Mouse (Mus musculus) E14TG2a.4 (cell line): ENCODE data around the gene Casq2.
A peak's percentile ranks its signal among the peaks of the same experiment; 100 is the strongest.

ENCODE experiments used
- H3K27me3 ChIP-seq: 2 replicates; pipeline ENCODE4 v1.6.1; 2014; ENCODE audit warnings: low read length, control low read depth; ENCODE audit not compliant: insufficient read depth
- H3K36me3 ChIP-seq: 2 replicates; pipeline ENCODE4 v1.6.1; 2014; ENCODE audit warnings: low read length, control low read depth; ENCODE audit not compliant: insufficient read depth
- H3K4me1 ChIP-seq: replicated peaks from 2 replicates; pipeline ENCODE4 v1.6.1; 2014; ENCODE audit warnings: low read depth, low read length, control low read depth
- H3K4me3 ChIP-seq: replicated peaks from 2 replicates; pipeline ENCODE4 v1.5.1; 2014; ENCODE audit warnings: mild to moderate bottlenecking, low read length
- H3K9me3 ChIP-seq: 2 replicates; pipeline ENCODE4 v1.6.1; 2014; ENCODE audit warnings: low read length, control low read depth
- CTCF ChIP-seq: conservative IDR thresholded peaks from 2 replicates; pipeline ENCODE4 v1.5.1; 2014; ENCODE audit warnings: low read length
- NANOG ChIP-seq: IDR thresholded peaks from 2 replicates; pipeline ENCODE4 v1.6.1; 2014; ENCODE audit warnings: borderline replicate concordance, low read length, mixed read lengths
- POU5F1 ChIP-seq: IDR thresholded peaks from 2 replicates; pipeline ENCODE4 v1.6.1; 2014; ENCODE audit warnings: low read length, borderline replicate concordance

The Casq2 gene

GRCm38 (mm10) chr3:102167555-102168210 is 81.5 kb downstream of the Casq2 start:
- H3K9me3 ChIP-seq: no peaks in the 10 kb centered on the region
- peak overlapping the region; percentile 81 for H3K4me3 ChIP-seq
- peak; percentile 75 for TF ChIP-seq NANOG
- no peak for TF ChIP-seq POU5F1
- TF ChIP-seq CTCF: no peak
- H3K27me3 ChIP-seq: no peaks in the 10 kb centered on the region
- peaks cover 29% of the 10 kb centered on the region for H3K36me3 ChIP-seq
- peaks cover 75% of the 10 kb centered on the region for H3K4me1 ChIP-seq

GRCm38 (mm10) chr3:102169197-102169905 is 83.1 kb downstream of the Casq2 start:
- TF ChIP-seq NANOG (no peak), CTCF (no peak), POU5F1 (no peak)
- Histone ChIP-seq H3K9me3 (no peaks in the 10 kb centered on the region), H3K4me1 (peaks cover 75% of the 10 kb centered on the region), H3K36me3 (peaks cover 26% of the 10 kb centered on the region), H3K4me3 (peak overlapping the region; percentile 81), H3K27me3 (no peaks in the 10 kb centered on the region)

- Histone ChIP-seq H3K27me3 (no peaks in the 10 kb centered on the region), H3K36me3 (peaks cover 32% of the 10 kb centered on the region), H3K4me3 (no peak overlapping the region), H3K4me1 (peaks cover 73% of the 10 kb centered on the region), H3K9me3 (no peaks in the 10 kb centered on the region)
- TF ChIP-seq POU5F1: no peak
- TF ChIP-seq NANOG: no peak
- TF ChIP-seq CTCF: no peak
Measured at GRCm38 (mm10) chr3:102174118-102174865, 88.1 kb downstream of the Casq2 start.

DNA sequence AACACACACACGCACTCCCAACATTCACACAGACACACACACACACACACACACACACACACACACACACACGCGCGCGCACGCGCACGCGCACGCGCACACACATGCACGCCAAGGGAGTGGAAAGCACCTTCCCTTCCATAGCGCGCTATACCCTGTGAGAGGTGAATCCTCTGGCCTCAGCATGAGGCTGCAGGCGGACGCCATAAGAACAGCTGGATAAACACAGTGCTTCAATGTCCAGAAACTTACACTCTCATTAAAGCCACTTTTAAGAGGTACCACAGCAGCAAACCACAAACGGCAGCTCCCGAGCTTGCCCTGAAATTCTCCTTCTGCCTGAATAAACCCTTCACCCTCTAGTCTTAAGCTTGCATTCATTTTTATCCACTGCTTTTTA is 89.5 kb downstream of the Casq2 start:
- H3K9me3 ChIP-seq: no peaks in the 10 kb centered on the region
- H3K36me3 ChIP-seq: peaks cover 35% of the 10 kb centered on the region
- H3K27me3 ChIP-seq: no peaks in the 10 kb centered on the region
- no peak for TF ChIP-seq CTCF
- TF ChIP-seq POU5F1: no peak
- TF ChIP-seq NANOG: no peak
- H3K4me3 ChIP-seq: no peak overlapping the region; the same call in 1 of the 2 replicates
- H3K4me1 ChIP-seq: peaks cover 69% of the 10 kb centered on the region

DNA sequence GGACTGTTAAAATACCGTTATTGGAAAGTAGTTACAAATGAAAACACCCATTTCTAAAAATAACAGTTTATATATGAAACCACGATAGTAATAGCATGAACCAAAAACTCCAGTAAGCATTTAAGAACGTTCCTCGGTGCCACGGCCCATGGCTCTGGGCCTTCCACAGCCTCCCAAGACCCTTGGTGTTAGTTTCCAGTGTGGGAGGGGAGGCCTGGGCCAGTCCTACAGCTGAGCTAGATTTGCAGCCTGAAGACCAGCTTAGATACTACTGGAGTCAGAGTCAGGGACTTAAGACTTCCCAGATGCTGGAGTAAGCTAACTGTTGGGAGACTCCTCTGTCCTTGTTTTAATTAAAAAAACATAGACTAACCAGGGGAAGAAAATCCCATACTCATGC is 89.9 kb downstream of the Casq2 start:
- H3K9me3 ChIP-seq: no peaks in the 10 kb centered on the region
- TF ChIP-seq NANOG (no peak), CTCF (no peak), POU5F1 (no peak)
- H3K36me3 ChIP-seq: peaks cover 38% of the 10 kb centered on the region
- no peaks in the 10 kb centered on the region for H3K27me3 ChIP-seq
- H3K4me1 ChIP-seq: peaks cover 67% of the 10 kb centered on the region
- no peak overlapping the region; the same call in 1 of the 2 replicates for H3K4me3 ChIP-seq

- no peak for TF ChIP-seq POU5F1
- no peak for TF ChIP-seq CTCF
- no peak for TF ChIP-seq NANOG
Measured at GRCm38 (mm10) chr3:102177837-102178615, 91.8 kb downstream of the Casq2 start.

DNA sequence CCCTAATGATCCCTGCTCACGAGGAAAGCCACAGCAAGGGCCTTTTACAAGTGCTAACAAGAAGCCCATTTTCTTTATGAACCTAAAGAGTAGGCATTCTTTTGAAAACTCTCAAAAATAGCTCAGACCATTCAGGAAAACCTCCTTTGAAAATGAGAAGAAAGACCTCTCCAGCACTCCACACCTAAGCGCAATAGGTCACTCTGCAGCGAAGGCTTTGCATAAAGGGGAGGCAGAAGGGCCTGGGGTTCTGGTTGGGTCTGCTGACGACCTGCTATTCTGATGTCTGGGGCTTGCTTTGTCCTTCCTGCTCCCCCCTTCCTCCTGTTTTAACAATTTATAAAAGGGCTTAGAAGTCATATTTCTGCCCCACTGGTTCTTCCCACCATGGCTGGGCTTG is 93.7 kb downstream of the Casq2 start:
- Histone ChIP-seq H3K9me3 (no peaks in the 10 kb centered on the region), H3K4me3 (no peak overlapping the region), H3K4me1 (peaks cover 52% of the 10 kb centered on the region)

More at GRCm38 (mm10) chr3:102177837-102178615, 91.8 kb downstream of the Casq2 start:
- no peaks in the 10 kb centered on the region for H3K27me3 ChIP-seq
- H3K36me3 ChIP-seq: peaks cover 44% of the 10 kb centered on the region
- no peaks in the 10 kb centered on the region for H3K9me3 ChIP-seq
- no peak overlapping the region for H3K4me3 ChIP-seq
- H3K4me1 ChIP-seq: peaks cover 53% of the 10 kb centered on the region

More for the DNA sequence above, 93.7 kb downstream of the Casq2 start:
- peaks cover 46% of the 10 kb centered on the region for H3K36me3 ChIP-seq
- no peaks in the 10 kb centered on the region for H3K27me3 ChIP-seq
- TF ChIP-seq CTCF (no peak), POU5F1 (no peak), NANOG (no peak)
